Mouse (Mus musculus): ENCODE measurements around the gene Vrtn.

Vrtn gene

GRCm38 (mm10) chr12:84674666-84675526 lies 34.1 kb downstream of the Vrtn start:
- in situ Hi-C loops (cut with MboI; ENCODE audit: low pct_unique_long_range_greater_than_20kb in 1 of 2, low sequenced_read_pairs in 2 of 2, unreplicated experiment in 1 of 2), result loop anchor here (5.0 kb wide), 1 partner anchor 77 kb away; no protein-coding TSS in a partner anchor

- in situ Hi-C loops (cut with MboI; ENCODE audit: low pct_unique_long_range_greater_than_20kb in 1 of 2, low sequenced_read_pairs in 2 of 2, unreplicated experiment in 1 of 2), result no loop called here
Observed at GRCm38 (mm10) chr12:84676011-84676410, 35.2 kb downstream of the Vrtn start.

DNA sequence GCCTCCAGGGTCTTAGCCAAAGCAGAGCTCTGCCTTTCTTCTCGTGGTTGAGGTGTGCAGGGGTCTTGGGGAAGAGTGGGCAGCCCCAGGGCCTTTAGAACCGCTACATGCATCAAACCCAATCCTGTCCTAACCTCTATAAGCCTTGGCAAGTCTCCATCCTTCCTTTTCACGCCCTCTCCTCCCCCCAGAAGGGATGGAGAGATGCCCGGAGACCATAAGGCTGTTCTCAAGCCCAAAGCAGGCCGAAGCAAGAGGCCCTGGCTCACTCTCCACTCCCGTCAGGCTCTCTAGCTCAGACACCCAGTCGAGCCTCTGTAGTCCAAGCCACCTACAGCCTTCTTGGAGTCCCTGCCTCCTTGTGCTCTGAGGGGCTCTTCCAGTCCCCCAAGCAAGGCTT lies 43.8 kb downstream of the Vrtn start:
- in situ Hi-C loops (cut with MboI; ENCODE audit: low pct_unique_long_range_greater_than_20kb in 1 of 2, low sequenced_read_pairs in 2 of 2, unreplicated experiment in 1 of 2), result no loop called here

DNA sequence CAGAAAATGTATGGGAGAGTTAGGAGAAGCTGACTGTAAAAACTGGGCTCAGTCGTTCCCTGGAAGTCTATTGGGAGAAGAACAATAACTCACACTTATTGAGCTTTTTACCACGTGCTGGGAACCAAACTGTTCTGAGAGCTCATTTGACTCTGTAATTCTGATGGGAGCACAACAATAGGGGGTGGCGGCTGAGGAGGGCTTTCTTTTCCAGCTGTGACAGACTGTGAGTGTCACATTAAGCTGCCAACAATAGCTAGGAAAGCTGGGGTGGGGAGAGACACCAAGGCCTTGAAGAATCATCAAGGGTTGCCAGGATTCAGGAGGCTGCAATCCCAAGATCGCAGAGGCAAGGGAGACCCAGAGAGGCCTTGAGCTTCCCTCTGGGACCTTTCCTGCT lies 45.4 kb downstream of the Vrtn start:
- in situ Hi-C loops (cut with MboI; ENCODE audit: low pct_unique_long_range_greater_than_20kb in 1 of 2, low sequenced_read_pairs in 2 of 2, unreplicated experiment in 1 of 2), result no loop called here

DNA sequence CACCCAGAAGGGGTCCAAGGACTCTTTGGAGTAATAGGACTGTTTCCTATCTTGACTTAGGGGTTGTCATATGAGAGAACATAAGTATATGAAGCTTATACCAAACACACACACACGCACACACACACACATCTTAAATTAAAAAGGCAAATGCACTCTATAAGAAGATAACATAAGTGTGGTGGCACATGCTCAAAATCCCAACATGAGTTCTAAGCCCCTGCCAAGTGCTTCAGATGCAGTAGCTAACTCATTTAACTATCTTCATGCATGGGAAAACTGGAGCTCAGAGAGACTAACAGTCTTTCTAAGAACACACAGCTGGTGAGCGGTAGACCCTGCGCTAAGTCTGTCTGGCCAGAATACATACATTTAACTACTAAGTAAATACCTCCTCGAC lies 46.7 kb downstream of the Vrtn start:
- in situ Hi-C loops (cut with MboI; ENCODE audit: low pct_unique_long_range_greater_than_20kb in 1 of 2, low sequenced_read_pairs in 2 of 2, unreplicated experiment in 1 of 2), result no loop called here

DNA sequence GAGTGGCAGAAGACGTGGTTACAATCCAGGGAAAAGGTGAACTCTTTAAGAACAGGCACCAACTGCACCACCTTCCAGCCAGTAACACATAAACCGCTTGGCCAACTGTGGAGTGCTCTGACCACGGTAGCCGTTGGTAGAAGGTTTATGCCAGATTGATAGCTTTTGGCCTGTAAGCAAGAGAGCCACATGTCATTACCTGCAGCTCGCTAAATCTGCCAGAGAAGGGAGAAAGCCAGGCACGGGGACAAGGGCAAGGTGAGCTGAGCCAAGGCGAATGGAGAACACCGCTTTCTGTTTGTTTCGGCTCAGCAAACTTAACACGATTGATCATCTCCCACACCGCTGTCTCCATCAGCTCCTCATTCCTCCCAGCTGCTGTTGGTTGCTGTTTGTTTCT lies 48.2 kb downstream of the Vrtn start:
- in situ Hi-C loops (cut with MboI; ENCODE audit: low pct_unique_long_range_greater_than_20kb in 1 of 2, low sequenced_read_pairs in 2 of 2, unreplicated experiment in 1 of 2), result no loop called here

- in situ Hi-C loops (cut with MboI; ENCODE audit: low pct_unique_long_range_greater_than_20kb in 1 of 2, low sequenced_read_pairs in 2 of 2, unreplicated experiment in 1 of 2), result no loop called here
Observed at GRCm38 (mm10) chr12:84691347-84691746, 50.5 kb downstream of the Vrtn start.

GRCm38 (mm10) chr12:84692141-84692540 lies 51.3 kb downstream of the Vrtn start:
- in situ Hi-C loops (cut with MboI; ENCODE audit: low pct_unique_long_range_greater_than_20kb in 1 of 2, low sequenced_read_pairs in 2 of 2, unreplicated experiment in 1 of 2), result no loop called here

- in situ Hi-C loops (cut with MboI; ENCODE audit: low pct_unique_long_range_greater_than_20kb in 1 of 2, low sequenced_read_pairs in 2 of 2, unreplicated experiment in 1 of 2), result no loop called here
Observed at GRCm38 (mm10) chr12:84698319-84699081, 57.7 kb downstream of the Vrtn start, which contains the start of gene Syndig1l. Syndig1l (minus strand) TSS chr12:84698831.
